Mouse (Mus musculus): ENCODE results near the gene Ptx4. TPM values are rescaled to one million over a fixed set of nuclear protein-coding genes. Genes with fewer than 3 reads are reported as not detected.
A peak's percentile ranks its signal among the peaks of the same experiment; 100 is the strongest.

Ptx4 gene
- polyA plus RNA-seq (2012; ENCODE audit: insufficient read depth, low replicate concordance): 0.12 TPM in 1 of 2 replicates, not detected in the other

DNA sequence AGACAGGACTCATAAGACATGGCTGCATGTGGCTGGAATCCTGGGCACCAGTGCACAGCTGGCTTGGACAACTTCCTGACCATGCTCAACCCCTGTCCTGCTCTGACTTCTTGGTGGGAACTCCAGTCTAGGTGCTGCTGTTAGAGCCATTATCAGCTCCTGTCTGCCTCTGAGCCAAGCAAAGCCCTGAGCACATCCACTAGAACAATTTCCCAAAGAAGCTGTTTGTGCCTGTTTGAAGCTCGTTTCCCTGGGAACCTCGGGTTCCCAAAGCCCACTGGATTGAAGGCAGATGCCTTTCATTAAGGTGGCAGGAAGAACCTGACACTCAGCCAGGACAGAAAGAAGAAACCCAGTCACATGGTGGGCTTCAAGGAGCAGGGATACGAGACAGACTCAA, at the start of gene Ptx4:
Ptx4 (plus strand) TSS at position 355 of the 400 bp plus-strand sequence.
- no peak within 1 kb of the TSS for H3K4me3 ChIP-seq (replicated peaks)
- H3K36me3 ChIP-seq (replicated peaks; ENCODE audit: low read length): no peaks in the 10 kb centered on the region
- peaks cover 40% of the 10 kb centered on the region for H3K4me1 ChIP-seq
- H3K27me3 ChIP-seq (replicated peaks): peaks cover 42% of the 10 kb centered on the region
- TF ChIP-seq GATA1 (IDR thresholded peaks at IDR 0.05; ENCODE audit: borderline replicate concordance, low read length) (no peak), FLI1 (IDR thresholded peaks at IDR 0.05; ENCODE audit: low read length) (no peak)
- H3K9me3 ChIP-seq: no peaks in the 10 kb centered on the region

DNA sequence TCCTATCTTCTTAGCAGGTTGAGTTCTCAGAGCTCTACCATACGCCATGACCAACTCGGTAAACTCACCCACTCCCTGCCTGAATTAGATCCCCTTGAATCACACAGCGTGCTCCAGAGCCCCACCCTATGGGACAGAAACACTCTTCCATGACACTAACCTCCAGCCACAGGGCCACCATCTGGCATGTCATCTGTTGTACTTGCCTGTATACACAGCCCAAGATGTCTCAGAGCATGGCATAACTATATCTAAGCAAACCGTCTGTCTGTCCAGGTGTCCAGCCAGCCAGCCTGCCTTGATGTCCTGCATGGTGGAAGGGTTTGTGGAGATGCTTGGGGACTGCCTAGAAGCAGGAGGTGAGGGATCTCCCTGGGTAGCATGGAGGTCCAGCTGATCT, 43.7 kb upstream of the Ptx4 start:
- Histone ChIP-seq H3K4me3 (replicated peaks) (no peak overlapping the region), H3K36me3 (replicated peaks; ENCODE audit: low read length) (peaks cover 33% of the 10 kb centered on the region), H3K4me1 (peaks cover 28% of the 10 kb centered on the region), H3K9me3 (no peaks in the 10 kb centered on the region), H3K27me3 (replicated peaks) (no peaks in the 10 kb centered on the region)
- TF ChIP-seq FLI1 (IDR thresholded peaks at IDR 0.05; ENCODE audit: low read length) (no peak), GATA1 (IDR thresholded peaks at IDR 0.05; ENCODE audit: borderline replicate concordance, low read length) (no peak)

DNA sequence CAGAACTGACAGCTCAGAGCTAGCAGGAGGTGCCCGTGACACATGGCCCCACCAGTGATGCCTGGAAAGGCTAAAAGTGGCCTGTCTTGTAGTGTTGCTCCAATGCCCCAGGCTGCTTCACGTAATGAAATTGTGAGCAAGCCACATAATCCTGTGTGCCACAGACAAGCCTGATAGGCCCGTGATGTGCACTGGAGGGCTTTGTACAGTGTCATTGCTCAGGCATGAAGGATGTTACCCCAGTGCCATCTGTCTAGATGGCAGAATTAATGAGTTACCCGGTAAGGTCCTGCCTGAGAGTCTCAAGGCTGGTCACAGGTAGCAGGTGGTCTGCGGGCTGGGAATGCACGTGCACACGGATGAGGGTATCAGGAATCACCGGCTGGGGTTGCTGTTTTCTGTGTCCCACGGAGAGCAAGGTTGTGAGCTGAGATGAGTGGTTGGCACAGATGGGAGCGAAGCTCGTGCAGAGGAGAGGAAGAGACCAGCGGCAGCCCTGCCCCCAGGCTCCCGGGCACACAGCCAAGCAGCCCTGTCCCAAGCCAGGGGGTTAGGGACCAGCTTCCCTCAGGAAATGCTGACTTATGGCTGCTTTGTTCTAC, 42.7 kb upstream of the Ptx4 start:
- Histone ChIP-seq H3K9me3 (no peaks in the 10 kb centered on the region), H3K36me3 (replicated peaks; ENCODE audit: low read length) (peaks cover 29% of the 10 kb centered on the region), H3K4me3 (replicated peaks) (no peak overlapping the region), H3K4me1 (peaks cover 29% of the 10 kb centered on the region), H3K27me3 (replicated peaks) (no peaks in the 10 kb centered on the region)
- TF ChIP-seq GATA1 (IDR thresholded peaks at IDR 0.05; ENCODE audit: borderline replicate concordance, low read length): no peak
- TF ChIP-seq FLI1 (IDR thresholded peaks at IDR 0.05; ENCODE audit: low read length): no peak

DNA sequence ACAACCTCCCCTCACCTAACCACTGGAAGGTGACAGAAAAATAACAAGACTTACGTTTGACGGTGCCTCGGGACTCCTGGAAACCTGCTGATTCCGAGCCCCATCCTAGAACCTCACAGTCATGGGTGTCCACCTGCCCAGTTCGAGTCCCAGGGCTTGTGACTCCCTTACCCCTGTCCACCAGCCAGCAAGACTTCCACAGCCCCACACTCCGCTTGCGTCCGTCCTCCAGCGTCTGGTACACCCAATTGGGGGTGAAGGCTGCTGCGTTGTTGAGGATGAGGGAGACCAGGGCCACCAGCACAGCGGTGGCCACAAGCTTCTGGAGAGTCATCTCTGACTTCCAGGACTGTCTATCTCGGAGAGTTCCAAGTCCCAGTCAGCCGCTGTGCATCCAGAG, 40.4 kb upstream of the Ptx4 start:
- no peak overlapping the region for H3K4me3 ChIP-seq (replicated peaks)
- peaks cover 24% of the 10 kb centered on the region for H3K36me3 ChIP-seq (replicated peaks; ENCODE audit: low read length)
- TF ChIP-seq FLI1 (IDR thresholded peaks at IDR 0.05; ENCODE audit: low read length) (no peak), GATA1 (IDR thresholded peaks at IDR 0.05; ENCODE audit: borderline replicate concordance, low read length) (no peak)
- H3K27me3 ChIP-seq (replicated peaks): no peaks in the 10 kb centered on the region
- peaks cover 36% of the 10 kb centered on the region for H3K4me1 ChIP-seq
- no peaks in the 10 kb centered on the region for H3K9me3 ChIP-seq

DNA sequence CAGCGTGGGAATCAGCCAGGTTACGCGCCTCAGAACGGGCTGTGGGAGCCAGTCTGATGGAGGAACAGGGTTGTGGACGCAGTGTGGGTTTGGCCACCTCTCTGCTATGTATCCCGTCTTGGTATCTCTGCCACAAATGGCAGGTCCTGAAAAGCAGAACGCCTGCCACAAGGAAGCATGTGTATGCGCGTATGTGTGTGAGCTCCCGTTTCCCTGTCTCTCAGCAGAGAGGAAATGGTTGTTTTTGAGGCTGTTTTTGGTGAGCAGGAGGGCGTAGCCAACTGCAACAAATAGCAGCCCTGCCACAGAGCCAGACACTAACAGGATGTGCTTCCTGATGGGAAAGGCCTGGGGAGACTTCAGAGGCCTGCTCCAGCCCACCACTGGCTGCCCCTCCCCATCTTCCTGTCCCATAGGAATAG, 39.6 kb upstream of the Ptx4 start:
- Histone ChIP-seq H3K4me3 (replicated peaks) (no peak overlapping the region), H3K36me3 (replicated peaks; ENCODE audit: low read length) (peaks cover 24% of the 10 kb centered on the region), H3K4me1 (peaks cover 36% of the 10 kb centered on the region), H3K9me3 (no peaks in the 10 kb centered on the region), H3K27me3 (replicated peaks) (no peaks in the 10 kb centered on the region)
- TF ChIP-seq FLI1 (IDR thresholded peaks at IDR 0.05; ENCODE audit: low read length) (no peak), GATA1 (IDR thresholded peaks at IDR 0.05; ENCODE audit: borderline replicate concordance, low read length) (no peak)

DNA sequence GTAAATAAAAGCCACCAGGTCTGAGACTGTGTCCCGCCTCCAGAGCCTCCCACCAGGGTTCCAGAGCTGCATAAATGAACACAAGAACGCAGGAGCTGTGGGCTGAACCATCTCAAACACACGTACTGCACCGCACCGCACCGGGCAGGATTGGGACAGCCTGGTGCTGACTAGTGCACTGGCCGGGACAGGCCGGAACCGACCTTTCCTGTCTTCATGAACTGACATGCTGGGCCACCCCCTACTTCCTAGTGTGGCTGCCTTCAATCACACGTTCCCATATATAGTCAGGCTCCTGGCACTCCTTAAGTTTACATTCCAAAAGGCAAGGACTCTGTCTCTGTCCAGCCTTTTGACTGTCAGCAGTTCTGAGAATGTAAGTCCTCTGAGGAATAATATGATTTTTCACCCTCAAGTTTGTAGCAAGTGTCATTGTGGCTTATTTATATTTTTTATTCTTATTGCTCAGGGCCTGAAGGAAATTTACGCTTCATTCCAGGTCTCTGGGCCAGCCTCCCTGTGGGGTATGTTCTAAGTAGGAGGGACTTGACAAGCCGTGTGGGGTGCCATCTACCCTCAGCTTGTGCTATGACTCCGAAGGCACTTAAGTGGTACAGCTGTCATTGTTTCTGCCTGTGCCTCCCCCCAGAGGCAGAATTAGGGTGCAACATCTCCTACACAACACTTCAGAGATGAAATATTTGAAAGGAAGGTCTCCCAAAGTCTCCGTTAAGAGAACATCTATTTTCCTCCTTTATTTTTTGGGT, 38.3 kb upstream of the Ptx4 start:
- H3K4me1 ChIP-seq: peaks cover 36% of the 10 kb centered on the region
- H3K9me3 ChIP-seq: no peaks in the 10 kb centered on the region
- H3K36me3 ChIP-seq (replicated peaks; ENCODE audit: low read length): peaks cover 26% of the 10 kb centered on the region
- H3K27me3 ChIP-seq (replicated peaks): no peaks in the 10 kb centered on the region
- peak overlapping the region; percentile 4 for H3K4me3 ChIP-seq (replicated peaks)
- TF ChIP-seq GATA1 (IDR thresholded peaks at IDR 0.05; ENCODE audit: borderline replicate concordance, low read length) (no peak), FLI1 (IDR thresholded peaks at IDR 0.05; ENCODE audit: low read length) (no peak)

DNA sequence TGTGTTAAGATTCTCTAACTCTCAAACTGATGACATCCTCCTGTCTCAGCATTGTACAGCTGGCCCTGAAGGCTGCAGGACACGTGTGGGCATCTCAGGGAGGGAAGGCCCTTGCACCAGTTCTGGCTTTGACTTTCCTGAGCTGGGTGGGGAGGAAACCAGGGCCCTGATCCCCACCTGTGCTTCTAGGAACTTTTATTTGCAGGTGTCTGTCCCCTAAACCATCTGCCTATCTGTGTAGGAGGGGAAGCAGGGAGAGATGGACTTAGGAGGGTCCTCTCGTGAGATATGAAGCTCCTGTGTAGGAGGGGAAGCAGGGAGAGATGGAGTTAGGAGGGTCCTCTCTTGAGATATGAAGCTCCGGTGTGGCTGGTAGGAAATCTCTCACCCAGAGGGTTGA, 37.7 kb upstream of the Ptx4 start:
- Histone ChIP-seq H3K27me3 (replicated peaks) (no peaks in the 10 kb centered on the region), H3K36me3 (replicated peaks; ENCODE audit: low read length) (peaks cover 32% of the 10 kb centered on the region), H3K4me3 (replicated peaks) (no peak overlapping the region), H3K9me3 (no peaks in the 10 kb centered on the region), H3K4me1 (peaks cover 32% of the 10 kb centered on the region)
- no peak for TF ChIP-seq FLI1 (IDR thresholded peaks at IDR 0.05; ENCODE audit: low read length)
- TF ChIP-seq GATA1 (IDR thresholded peaks at IDR 0.05; ENCODE audit: borderline replicate concordance, low read length): no peak

DNA sequence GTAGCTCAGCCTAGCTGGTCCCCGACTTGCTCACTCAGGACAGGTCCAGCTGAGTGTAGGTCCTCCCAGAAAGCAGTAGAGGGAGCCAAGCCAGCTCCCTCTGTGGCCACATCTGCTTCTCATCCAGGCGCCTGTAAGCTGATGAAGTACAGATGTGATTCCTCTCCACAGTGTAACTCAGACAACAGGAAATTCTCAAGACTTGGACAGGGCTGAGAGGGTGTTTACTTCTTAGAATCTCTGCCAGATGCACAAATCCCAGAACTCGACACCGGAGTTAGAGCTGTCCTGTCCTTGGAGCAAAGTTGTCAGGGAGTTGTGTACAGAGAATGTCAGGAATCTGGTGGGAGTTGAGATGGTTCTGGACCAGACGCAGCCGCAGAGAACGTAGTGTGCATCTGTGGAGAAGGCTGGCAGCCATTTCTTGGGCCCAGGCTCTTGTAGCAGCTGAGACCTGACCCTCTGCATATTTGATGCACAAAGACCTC, 37.1 kb upstream of the Ptx4 start, which contains the start of gene Tmem204:
Tmem204 (minus strand) TSS at position 148 of the 488 bp plus-strand sequence.
- peaks cover 38% of the 10 kb centered on the region for H3K36me3 ChIP-seq (replicated peaks; ENCODE audit: low read length)
- no peak for TF ChIP-seq GATA1 (IDR thresholded peaks at IDR 0.05; ENCODE audit: borderline replicate concordance, low read length)
- no peak for TF ChIP-seq FLI1 (IDR thresholded peaks at IDR 0.05; ENCODE audit: low read length)
- H3K4me3 ChIP-seq (replicated peaks): no peak within 1 kb of the TSS
- H3K4me1 ChIP-seq: peaks cover 26% of the 10 kb centered on the region
- H3K27me3 ChIP-seq (replicated peaks): no peaks in the 10 kb centered on the region
- H3K9me3 ChIP-seq: no peaks in the 10 kb centered on the region

DNA sequence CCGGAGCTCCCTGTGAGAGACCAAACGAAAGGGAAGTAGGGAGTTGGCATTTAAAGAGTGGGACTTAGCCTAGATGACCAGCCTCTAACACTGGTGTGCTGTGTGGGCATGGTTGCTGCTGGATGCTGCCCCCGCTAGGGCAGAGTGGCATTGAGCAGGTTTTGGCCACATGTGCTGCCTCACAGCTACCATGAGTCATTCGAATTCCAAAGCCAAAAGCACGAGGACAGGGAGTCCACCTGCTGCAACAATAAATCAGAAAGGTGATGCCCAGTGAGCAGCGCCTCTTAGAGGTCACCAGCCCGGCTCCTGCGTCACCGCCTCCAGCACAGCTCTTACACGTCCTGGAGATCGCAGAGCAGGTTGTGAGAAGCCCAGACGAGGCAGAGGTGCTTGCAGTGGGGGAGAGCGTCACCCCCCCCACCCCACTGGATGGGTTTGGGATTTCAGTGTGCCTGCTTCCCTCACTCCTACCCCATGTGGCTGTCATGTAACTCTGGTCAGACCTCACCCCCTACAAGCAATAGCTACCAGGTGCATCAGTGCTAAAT, 35.6 kb upstream of the Ptx4 start:
- TF ChIP-seq FLI1 (IDR thresholded peaks at IDR 0.05; ENCODE audit: low read length): no peak
- no peak for TF ChIP-seq GATA1 (IDR thresholded peaks at IDR 0.05; ENCODE audit: borderline replicate concordance, low read length)
- Histone ChIP-seq H3K36me3 (replicated peaks; ENCODE audit: low read length) (peaks cover 43% of the 10 kb centered on the region), H3K9me3 (no peaks in the 10 kb centered on the region), H3K4me1 (peaks cover 26% of the 10 kb centered on the region), H3K4me3 (replicated peaks) (no peak overlapping the region), H3K27me3 (replicated peaks) (no peaks in the 10 kb centered on the region)

DNA sequence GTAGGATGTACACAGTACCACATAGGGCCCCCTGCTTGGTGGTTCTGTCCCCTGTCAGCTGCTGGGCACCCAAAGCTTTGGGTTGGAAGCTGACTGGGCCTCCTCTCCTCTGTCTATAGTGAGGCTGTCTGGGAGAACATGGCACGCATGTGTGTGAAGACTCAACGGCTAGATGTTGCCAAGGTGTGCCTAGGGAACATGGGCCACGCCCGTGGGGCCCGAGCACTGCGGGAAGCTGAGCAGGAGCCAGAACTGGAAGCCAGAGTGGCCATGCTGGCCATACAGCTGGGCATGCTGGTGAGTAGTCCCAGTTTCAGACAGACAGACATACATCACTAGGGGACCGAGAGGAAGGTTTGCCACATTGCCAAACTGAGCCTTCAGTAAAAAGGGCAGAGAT, 33.8 kb upstream of the Ptx4 start:
- TF ChIP-seq FLI1 (IDR thresholded peaks at IDR 0.05; ENCODE audit: low read length): no peak
- Histone ChIP-seq H3K9me3 (no peaks in the 10 kb centered on the region), H3K4me3 (replicated peaks) (no peak overlapping the region), H3K27me3 (replicated peaks) (no peaks in the 10 kb centered on the region), H3K36me3 (replicated peaks; ENCODE audit: low read length) (peaks cover 44% of the 10 kb centered on the region), H3K4me1 (peaks cover 13% of the 10 kb centered on the region)

Data from megakaryocyte, embryonic 14.5 days (primary cell).